Mouse (Mus musculus) CH12.LX (cell line): ENCODE measurements at regions not wholly inside any gene's neighbourhood (a gene's known extent, or its start where the extent isn't known, plus 50 kb on each side); places are given as distances from the start of the nearest gene placed in this dataset.

Source experiments
- CTCF ChIP-seq, 2 experiments: IDR thresholded peaks in 1 of 2; conservative IDR thresholded peaks in 1 of 2; 2 replicates each; pipeline ENCODE4 v1.5.1; 2011 to 2012; ENCODE audit warnings: low read depth in 2 of 2, low read length in 2 of 2, improper control_type of control experiment in 1 of 2, inconsistent platforms in 1 of 2, mild to moderate bottlenecking in 1 of 2, moderate library complexity in 1 of 2
- ETS1 ChIP-seq: conservative IDR thresholded peaks from 2 replicates; pipeline ENCODE4 v1.6.1; 2012; ENCODE audit warnings: low read depth, mild to moderate bottlenecking, inconsistent platforms, low read length, improper control_type of control experiment, moderate library complexity
- HCFC1 ChIP-seq: IDR thresholded peaks from 2 replicates; pipeline ENCODE4 v1.6.1; 2012; ENCODE audit warnings: low read depth, mild to moderate bottlenecking, inconsistent platforms, low read length, improper control_type of control experiment

DNA sequence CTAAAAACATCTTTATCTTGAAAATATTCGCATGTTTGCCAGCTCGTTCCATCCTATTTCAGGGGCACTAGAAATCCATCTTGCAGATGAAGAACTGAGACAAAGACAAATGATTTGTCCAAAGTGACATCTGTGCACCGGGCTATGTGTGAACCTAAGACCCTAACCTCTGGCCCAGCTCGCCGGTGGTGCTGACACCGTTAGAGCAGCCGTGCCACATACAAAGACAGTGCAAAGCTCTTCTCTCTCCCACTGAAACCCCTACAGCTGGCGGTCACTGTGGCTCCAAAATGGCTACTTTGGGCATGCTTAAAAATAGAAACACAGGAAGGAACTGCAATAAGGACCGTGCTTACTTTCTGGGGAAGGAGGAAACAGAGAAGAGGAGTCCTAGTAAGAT lies 215.6 kb upstream of the Gpc5 start:
- no peak for TF ChIP-seq CTCF (conservative IDR thresholded peaks at IDR 0.05 in 1 of 2, IDR thresholded peaks at IDR 0.05 in 1 of 2; ENCODE audit: low read depth in 2 of 2, low read length in 2 of 2)
- TF ChIP-seq ETS1, result no peak
- TF ChIP-seq HCFC1, result no peak
